Mouse (Mus musculus): ENCODE measurements around the gene Rbm34.
"Not testable (repeated sequence)": the region's sequence is repeated elsewhere in the genome, so short reads cannot be mapped to it uniquely, and the experiment has no call there.

Rbm34 gene

GRCm38 (mm10) chr8:126970579-126971313 is at the start of gene Rbm34:
Gene Rbm34, minus strand, starts transcription at chr8:126971071.
- peak; percentile 93 to 96 for DNase-seq (ENCODE audit: low spot score in 2 of 2)

GRCm38 (mm10) chr8:127011668-127012067 is 40.8 kb upstream of the Rbm34 start:
- no peak for DNase-seq (ENCODE audit: low spot score in 2 of 2)

- DNase-seq (ENCODE audit: low spot score in 2 of 2) = no peak
Observed at GRCm38 (mm10) chr8:126994506-126994905, 23.6 kb upstream of the Rbm34 start.

GRCm38 (mm10) chr8:126989363-126990153 is 18.7 kb upstream of the Rbm34 start:
- DNase-seq (ENCODE audit: low spot score in 2 of 2) = no peak

- no peak for DNase-seq (ENCODE audit: low spot score in 2 of 2)
Observed at GRCm38 (mm10) chr8:126988346-126989006, 17.6 kb upstream of the Rbm34 start.

- peak; percentile 62 to 79 for DNase-seq (ENCODE audit: low spot score in 2 of 2)
Observed at GRCm38 (mm10) chr8:126986495-126986894, 15.6 kb upstream of the Rbm34 start.

- no peak for DNase-seq (ENCODE audit: low spot score in 2 of 2)
Observed at GRCm38 (mm10) chr8:126980046-126980445, 9.2 kb upstream of the Rbm34 start.

GRCm38 (mm10) chr8:126979091-126979920 is 8.4 kb upstream of the Rbm34 start:
- DNase-seq (ENCODE audit: low spot score in 2 of 2) = no peak

- not testable (repeated sequence) for DNase-seq (ENCODE audit: low spot score in 2 of 2)
Observed at GRCm38 (mm10) chr8:126978535-126978934, 7.7 kb upstream of the Rbm34 start.

GRCm38 (mm10) chr8:126978028-126978427 is 7.2 kb upstream of the Rbm34 start:
- DNase-seq (ENCODE audit: low spot score in 2 of 2) = no peak

- no peak for DNase-seq (ENCODE audit: low spot score in 2 of 2)
Observed at GRCm38 (mm10) chr8:126976608-126977348, 5.9 kb upstream of the Rbm34 start.

- no peak for DNase-seq (ENCODE audit: low spot score in 2 of 2)
Observed at GRCm38 (mm10) chr8:126975706-126976105, 4.8 kb upstream of the Rbm34 start.

GRCm38 (mm10) chr8:126974511-126974910 is 3.6 kb upstream of the Rbm34 start:
- no peak for DNase-seq (ENCODE audit: low spot score in 2 of 2)

DNA sequence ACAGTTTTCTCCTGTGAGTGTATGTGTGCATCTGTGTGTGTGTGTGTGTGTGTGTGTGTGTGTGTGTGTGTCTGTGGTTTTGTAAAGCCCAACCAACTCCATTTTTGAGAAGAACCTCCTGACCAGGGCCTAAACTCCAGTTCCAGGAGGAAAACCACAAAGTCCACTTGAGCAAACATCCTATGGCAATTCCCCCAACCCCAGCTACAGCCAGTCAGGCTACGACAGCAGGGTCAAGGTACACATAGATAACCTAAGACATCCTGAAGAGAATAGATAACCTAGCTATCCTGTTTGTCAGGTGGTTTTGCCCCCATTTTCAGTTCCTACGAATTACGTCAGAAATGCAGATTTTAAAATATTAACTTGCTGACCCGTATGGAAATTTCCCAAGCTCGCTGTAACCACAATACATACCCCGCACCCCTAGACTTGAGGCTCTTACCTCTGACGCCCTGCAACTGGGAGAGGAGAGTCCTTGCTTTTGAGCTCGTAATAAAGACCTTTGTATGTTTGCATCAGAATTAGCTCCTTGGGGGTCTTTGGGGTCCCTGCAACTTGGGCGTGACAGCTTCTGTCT is 2.9 kb upstream of the Rbm34 start:
- no peak for DNase-seq (ENCODE audit: low spot score in 2 of 2)

GRCm38 (mm10) chr8:126972649-126973048 is 1.8 kb upstream of the Rbm34 start:
- DNase-seq (ENCODE audit: low spot score in 2 of 2) = no peak

DNA sequence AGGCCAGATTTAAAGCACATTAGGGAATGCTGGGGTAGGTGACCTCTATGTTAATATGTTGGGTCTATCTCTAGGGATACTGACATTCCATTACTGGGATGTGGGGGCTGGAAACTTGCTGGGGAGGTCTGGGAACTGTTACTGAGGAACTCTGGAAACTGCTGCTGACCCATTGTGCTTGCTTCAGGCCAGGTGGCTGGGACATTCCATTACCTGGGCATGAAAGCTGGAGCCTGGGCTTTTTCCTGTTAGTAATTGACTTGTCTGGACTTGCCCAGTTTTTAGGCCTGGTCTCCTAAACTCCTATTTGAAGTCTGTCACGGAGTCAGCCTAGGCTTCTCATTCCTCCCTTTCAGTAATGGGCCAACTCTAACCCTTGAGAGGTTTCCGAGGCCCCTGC is 1.2 kb upstream of the Rbm34 start:
- no peak for DNase-seq (ENCODE audit: low spot score in 2 of 2)

DNA sequence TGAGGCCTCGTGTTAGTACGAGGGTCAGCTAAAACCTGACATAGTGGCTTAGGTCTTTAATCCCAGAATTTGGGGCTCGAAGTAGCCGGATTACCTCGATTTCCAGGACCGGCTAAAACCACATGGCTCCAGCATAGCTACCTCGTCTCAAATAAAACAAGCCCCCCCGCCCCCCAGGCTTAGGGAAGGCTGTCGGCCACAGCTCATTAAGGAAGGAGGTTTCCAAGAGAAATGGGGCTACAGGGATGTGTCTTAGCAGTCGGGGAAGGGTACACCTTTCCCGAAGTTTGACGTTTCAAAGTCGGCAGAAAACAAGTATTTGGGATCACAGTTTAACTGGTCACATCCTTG is 418 bp upstream of the Rbm34 start:
- no peak for DNase-seq (ENCODE audit: low spot score in 2 of 2)

- DNase-seq (ENCODE audit: low spot score in 2 of 2) = no peak
Observed at GRCm38 (mm10) chr8:126969546-126969945, 1.3 kb downstream of the Rbm34 start.

DNA sequence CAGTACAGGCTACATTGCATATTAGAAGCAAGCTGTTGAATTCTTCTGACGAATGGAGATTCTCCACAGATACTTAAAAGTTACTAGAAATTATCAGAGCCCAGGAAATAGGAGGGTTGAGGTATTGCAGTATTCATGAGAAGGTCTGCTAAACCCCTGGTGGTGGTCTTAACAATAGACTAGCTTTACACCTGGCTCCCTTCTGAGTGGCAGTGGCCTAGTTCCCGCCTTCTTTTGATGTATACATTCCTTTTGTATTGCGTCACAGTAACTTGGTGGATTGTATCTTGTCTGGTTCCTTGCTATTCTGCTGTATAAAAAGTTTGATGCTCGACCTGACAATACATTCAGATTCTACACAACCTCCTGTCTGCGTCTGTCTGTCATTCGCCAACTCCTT is 2.8 kb downstream of the Rbm34 start:
- DNase-seq (ENCODE audit: low spot score in 2 of 2) = no peak

- no peak for DNase-seq (ENCODE audit: low spot score in 2 of 2)
Observed at GRCm38 (mm10) chr8:126965246-126965645, 5.6 kb downstream of the Rbm34 start.

GRCm38 (mm10) chr8:126962871-126963270 is 8.0 kb downstream of the Rbm34 start:
- DNase-seq (ENCODE audit: low spot score in 2 of 2) = no peak
